Mouse (Mus musculus): ENCODE measurements at regions not wholly inside any gene's neighbourhood (a gene's known extent, or its start where the extent isn't known, plus 50 kb on each side); places are given as distances from the start of the nearest gene placed in this dataset.

- no peak for DNase-seq (ENCODE audit: low read depth, low spot score)
Measured at GRCm38 (mm10) chr15:72312417-72312816, 1521.9 kb upstream of the Gm6569 start.

GRCm38 (mm10) chr15:72321528-72321927 is 1512.8 kb upstream of the Gm6569 start:
- no peak for DNase-seq (ENCODE audit: low read depth, low spot score)

GRCm38 (mm10) chr15:72322127-72322526 is 1512.2 kb upstream of the Gm6569 start:
- no peak for DNase-seq (ENCODE audit: low read depth, low spot score)

GRCm38 (mm10) chr15:72323158-72323557 is 1511.2 kb upstream of the Gm6569 start:
- DNase-seq (ENCODE audit: low read depth, low spot score): no peak

- no peak for DNase-seq (ENCODE audit: low read depth, low spot score)
Measured at GRCm38 (mm10) chr15:72331262-72331661, 1503.1 kb upstream of the Gm6569 start.

GRCm38 (mm10) chr15:72334497-72334896 is 1499.9 kb upstream of the Gm6569 start:
- DNase-seq (ENCODE audit: low read depth, low spot score): no peak

GRCm38 (mm10) chr15:72339629-72340028 is 1494.7 kb upstream of the Gm6569 start:
- no peak for DNase-seq (ENCODE audit: low read depth, low spot score)

GRCm38 (mm10) chr15:72341991-72342390 is 1492.4 kb upstream of the Gm6569 start:
- DNase-seq (ENCODE audit: low read depth, low spot score): no peak

- DNase-seq (ENCODE audit: low read depth, low spot score): no peak
Measured at GRCm38 (mm10) chr15:72342504-72342903, 1491.9 kb upstream of the Gm6569 start.

GRCm38 (mm10) chr15:72343794-72344193 is 1490.6 kb upstream of the Gm6569 start:
- DNase-seq (ENCODE audit: low read depth, low spot score): no peak

- no peak for DNase-seq (ENCODE audit: low read depth, low spot score)
Measured at GRCm38 (mm10) chr15:72353371-72353770, 1481.0 kb upstream of the Gm6569 start.

- no peak for DNase-seq (ENCODE audit: low read depth, low spot score)
Measured at GRCm38 (mm10) chr15:72355626-72356025, 1478.7 kb upstream of the Gm6569 start.

GRCm38 (mm10) chr15:72359636-72360035 is 1474.7 kb upstream of the Gm6569 start:
- no peak for DNase-seq (ENCODE audit: low read depth, low spot score)

- DNase-seq (ENCODE audit: low read depth, low spot score): no peak
Measured at GRCm38 (mm10) chr15:72360049-72360448, 1474.3 kb upstream of the Gm6569 start.

- no peak for DNase-seq (ENCODE audit: low read depth, low spot score)
Measured at GRCm38 (mm10) chr15:72360463-72361030, 1473.8 kb upstream of the Gm6569 start.

- DNase-seq (ENCODE audit: low read depth, low spot score): no peak
Measured at GRCm38 (mm10) chr15:72373041-72373440, 1461.3 kb upstream of the Gm6569 start.

GRCm38 (mm10) chr15:72377201-72377600 is 1457.2 kb upstream of the Gm6569 start:
- no peak for DNase-seq (ENCODE audit: low read depth, low spot score)

- no peak for DNase-seq (ENCODE audit: low read depth, low spot score)
Measured at GRCm38 (mm10) chr15:72379291-72379690, 1455.1 kb upstream of the Gm6569 start.

- no peak for DNase-seq (ENCODE audit: low read depth, low spot score)
Measured at GRCm38 (mm10) chr15:72381164-72381563, 1453.2 kb upstream of the Gm6569 start.

GRCm38 (mm10) chr15:72381744-72382143 is 1452.6 kb upstream of the Gm6569 start:
- DNase-seq (ENCODE audit: low read depth, low spot score): no peak

GRCm38 (mm10) chr15:72382521-72382920 is 1451.8 kb upstream of the Gm6569 start:
- DNase-seq (ENCODE audit: low read depth, low spot score): no peak

GRCm38 (mm10) chr15:72383062-72383461 is 1451.3 kb upstream of the Gm6569 start:
- no peak for DNase-seq (ENCODE audit: low read depth, low spot score)

GRCm38 (mm10) chr15:72383470-72383869 is 1450.9 kb upstream of the Gm6569 start:
- no peak for DNase-seq (ENCODE audit: low read depth, low spot score)

- no peak for DNase-seq (ENCODE audit: low read depth, low spot score)
Measured at GRCm38 (mm10) chr15:72393226-72393625, 1441.1 kb upstream of the Gm6569 start.
